Mouse (Mus musculus): ENCODE data around the gene Ifi206.

GRCm38 (mm10) chr1:173450621-173451020 lies 40.2 kb downstream of the Ifi206 start:
- TF ChIP-seq CTCF (IDR thresholded peaks at IDR 0.05; ENCODE audit: low read depth, low read length), result no peak
- no peak for TF ChIP-seq POLR2A (IDR thresholded peaks at IDR 0.05; ENCODE audit: extremely low read depth, insufficient read depth, low read length)

All from liver, adult 2 months (tissue).